Mouse (Mus musculus): ENCODE measurements around the gene Mtif2.

Mtif2 gene

DNA sequence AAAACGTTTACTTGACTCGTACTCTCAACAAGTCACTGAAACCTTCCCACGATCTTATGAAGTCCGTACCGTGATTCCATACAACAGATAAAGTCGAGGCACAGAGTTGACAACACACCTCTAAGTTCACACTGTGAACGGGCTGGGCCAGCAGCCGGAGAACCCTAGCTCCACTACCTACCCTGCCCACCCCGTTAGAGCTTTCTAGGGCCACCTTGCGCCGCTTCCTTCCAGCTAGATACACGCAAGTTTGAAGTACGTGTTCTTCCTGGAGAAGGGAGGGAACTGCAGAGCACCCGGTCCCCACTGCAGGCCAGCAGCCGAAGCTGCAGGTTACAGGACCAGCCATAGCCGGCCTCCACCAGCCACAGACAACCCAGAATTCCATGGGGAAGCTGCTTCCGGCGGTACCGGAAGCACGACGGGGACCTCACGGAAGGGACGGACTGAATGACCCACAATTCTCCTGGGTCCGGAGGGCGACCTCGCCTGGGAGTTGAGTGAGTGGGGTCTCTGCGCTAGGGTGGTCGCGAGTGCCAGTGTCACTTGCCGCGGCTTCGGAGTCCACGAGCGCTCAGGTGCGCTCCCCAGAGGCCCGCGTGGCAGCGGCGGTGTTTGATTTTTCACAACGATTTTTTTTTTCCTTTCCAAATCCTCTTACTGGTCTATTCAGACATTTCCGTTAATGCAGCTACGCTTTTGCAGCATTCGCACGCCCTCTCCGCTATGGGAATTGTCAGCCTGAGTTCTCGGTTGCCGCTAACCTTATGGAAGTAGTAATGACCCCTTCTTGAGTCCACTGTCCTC, at the start of gene Mtif2:
Gene Mtif2, plus strand, starts transcription at position 421 of the 807 bp plus-strand sequence.
- in situ Hi-C loops (cut with MboI, MseI) = loop anchor here (25.0 kb wide), 1 partner anchor 389 kb away; the partner anchor contains the start of gene Pnpt1

DNA sequence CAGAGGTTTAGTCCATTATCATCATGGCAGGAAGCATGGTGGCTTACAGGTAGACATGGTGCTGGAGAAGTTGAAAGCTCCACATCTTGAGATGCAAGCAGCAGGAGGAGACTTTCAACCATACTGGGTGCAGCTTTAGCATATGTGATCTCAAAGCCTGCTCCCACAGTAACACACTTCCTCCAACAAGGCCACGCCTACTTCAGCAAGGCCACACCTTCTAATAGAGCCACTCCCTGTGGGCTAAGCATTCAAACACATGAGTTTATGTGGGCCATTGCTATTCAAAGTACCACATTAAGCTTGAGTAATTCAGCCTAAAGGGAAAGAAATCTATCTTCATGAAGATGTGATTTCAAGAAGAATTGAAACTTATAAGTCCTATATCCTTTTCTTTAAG, 33.1 kb upstream of the Mtif2 start:
- in situ Hi-C loops (cut with MboI, MseI) = no loop called here

DNA sequence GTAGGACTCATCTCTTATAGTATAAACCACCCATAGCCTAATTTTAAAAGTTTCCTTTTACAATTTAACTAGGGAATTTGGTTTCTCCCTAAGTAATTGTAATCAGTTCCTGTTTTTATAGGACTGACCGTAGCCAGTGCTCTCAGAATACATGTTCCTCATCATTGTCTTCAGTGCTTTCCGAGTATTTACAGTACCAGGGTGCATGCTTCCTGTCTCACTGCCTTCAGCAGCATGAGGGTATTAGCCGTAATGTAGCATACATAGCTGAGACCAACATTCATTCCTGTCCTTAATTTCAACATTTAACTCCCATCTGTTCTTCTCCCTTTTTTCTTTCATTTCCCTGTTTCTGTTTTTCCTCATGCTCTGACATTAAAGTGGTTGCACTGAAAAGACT, 29.2 kb upstream of the Mtif2 start:
- in situ Hi-C loops (cut with MboI, MseI) = no loop called here

DNA sequence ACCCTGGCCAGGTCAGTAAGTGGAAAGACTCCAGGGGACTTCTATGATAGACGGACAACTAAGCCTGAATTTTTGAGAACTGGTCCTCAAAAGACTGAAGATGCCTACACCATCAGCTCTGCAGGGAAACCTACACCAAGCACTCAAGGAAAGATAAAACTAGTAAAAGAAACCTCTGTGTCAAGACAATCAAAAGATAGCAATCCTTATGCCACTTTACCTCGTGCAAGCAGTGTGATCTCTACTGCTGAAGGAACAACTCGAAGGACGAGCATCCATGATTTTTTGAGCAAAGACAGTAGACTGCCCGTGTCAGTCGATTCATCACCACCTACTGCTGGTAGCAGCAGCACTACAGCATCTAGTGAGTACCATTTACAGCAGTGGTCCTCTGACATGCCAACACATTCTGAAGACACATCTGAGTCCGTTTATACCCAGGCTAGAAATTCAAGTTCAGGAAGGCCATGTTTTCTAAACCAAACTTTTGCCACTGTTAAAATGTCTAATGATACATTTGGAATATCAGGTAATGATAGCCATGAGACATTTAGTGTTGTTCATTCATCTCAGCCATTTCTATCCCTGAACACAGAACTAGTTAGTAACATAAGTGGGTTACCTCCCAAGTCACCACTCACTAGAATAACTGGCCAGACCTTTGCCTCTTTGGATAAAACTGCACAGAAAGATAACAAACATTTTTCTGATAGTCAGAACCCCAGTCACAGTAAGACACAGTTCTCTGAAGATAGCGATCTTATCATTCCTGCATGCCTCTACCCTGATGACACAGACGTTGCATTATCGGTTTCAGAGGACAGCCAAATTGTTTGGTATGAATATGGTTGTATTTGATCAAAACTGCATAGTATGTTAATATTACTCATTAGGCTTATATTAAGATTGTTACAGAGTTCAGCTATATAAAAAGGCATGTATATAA, 22.0 kb upstream of the Mtif2 start:
- in situ Hi-C loops (cut with MboI, MseI) = loop anchor here (25.0 kb wide), 1 partner anchor 1258 kb away; the partner anchor contains the start of gene Psme4

DNA sequence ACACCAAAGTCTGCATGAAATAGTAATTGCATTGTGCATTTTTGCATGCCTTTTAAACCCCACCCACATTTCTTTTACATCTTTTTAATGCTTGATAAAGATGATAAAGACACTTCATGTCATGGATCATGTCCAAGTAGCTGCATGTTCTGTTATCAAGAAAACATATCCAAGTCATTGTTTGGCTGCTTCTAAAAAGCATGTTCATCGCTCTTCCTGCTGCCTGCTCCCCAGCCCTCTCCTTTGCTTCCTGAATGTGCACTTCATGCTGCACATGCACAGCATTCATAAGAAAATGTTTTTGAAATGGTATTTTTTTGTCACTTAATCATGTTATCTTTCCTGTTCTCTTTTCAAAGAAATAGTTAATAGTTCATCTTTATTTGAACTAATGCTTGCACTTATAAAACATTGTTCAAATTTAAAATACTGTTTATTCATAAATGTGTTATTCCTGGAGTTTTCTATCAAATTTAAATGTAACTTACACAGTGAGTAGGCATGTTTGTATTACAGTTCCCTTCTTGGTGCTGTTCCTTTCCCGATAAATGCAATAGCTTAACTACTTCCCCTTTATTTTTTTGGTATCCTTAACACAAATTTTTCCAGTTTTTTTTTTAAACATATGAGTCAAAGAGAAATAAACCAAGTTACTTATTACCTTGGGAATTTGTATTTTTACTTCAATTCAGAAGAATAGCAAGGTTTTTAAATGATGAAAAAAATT, 21.1 kb upstream of the Mtif2 start:
- in situ Hi-C loops (cut with MboI, MseI) = loop anchor here (25.0 kb wide), 1 partner anchor 1257 kb away; the partner anchor contains the start of gene Psme4

DNA sequence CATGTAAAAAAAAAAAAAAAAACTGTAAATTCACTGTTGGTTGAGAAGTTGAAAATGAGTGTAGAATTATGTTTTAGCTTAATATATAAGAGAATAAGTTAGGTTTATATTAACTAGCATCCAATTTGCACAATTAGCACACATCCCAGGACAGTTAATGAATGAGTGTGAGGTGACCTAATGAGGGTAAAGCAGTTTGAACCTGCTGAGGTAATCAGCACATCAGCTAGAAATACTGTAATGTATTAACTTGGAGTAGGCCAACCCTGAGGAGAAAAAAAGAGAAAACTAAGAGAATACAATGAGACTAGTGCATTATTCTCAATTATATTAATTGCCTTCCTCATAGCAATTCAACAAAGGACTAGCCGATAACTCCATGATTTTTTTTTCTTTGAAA, 16.8 kb upstream of the Mtif2 start:
- in situ Hi-C loops (cut with MboI, MseI) = loop anchor here (25.0 kb wide), 1 partner anchor 1253 kb away; the partner anchor contains the start of gene Psme4

DNA sequence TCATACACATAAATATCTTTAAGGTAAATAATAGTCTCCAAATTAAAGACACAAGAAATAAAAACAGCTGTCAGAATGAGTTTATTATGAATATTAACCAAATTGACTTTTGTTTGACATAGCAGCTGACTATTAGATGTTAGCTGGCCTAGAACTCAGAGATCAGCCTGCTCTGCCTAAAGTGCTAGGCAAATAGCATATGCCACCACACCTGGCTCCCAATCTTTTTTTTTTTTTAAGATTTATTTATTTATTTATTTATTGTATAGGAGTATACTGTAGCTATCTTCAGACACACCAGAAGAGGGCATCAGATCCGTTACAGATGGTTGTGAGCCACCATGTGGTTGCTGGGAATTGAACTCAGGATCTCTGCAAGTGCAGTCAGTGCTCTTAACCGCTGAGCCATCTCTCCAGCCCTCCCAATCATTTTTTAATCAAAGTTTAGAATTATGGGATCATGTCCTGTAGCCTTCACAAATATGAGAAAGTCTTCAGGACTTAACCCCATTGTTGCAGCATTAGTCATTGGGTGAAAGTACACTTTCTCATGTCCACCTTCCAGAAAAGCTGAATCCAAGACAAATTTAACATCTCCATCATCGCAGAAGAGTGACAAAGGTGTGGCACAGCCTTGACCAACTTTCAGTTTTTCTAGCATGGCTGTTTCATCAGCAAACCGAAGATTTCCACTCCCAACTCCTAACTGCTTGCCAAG, 13.2 kb upstream of the Mtif2 start:
- in situ Hi-C loops (cut with MboI, MseI) = loop anchor here (10.0 to 25.0 kb wide), 2 partner anchors 292 to 1249 kb away; partner anchors contain the start of gene Psme4

DNA sequence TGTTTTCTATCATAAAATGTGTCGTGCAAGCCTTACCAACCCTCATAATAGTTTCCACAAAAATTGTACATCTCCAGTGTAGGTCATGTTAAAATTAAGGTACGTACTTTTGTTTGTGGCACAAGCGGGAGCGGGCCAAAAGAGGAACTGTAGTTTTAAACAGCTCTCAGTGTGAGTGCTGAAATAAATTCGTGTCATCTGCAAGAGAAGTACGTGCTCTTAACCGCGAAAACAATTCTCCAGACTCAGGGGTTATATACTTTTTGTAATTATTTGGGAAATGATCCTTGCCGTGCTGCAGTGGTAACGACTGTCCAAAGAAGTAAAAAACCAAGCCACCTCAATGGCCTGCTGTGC, 11.9 kb upstream of the Mtif2 start:
- in situ Hi-C loops (cut with MboI, MseI) = loop anchor here (10.0 to 25.0 kb wide), 2 partner anchors 290 to 1248 kb away; partner anchors contain the start of gene Psme4

DNA sequence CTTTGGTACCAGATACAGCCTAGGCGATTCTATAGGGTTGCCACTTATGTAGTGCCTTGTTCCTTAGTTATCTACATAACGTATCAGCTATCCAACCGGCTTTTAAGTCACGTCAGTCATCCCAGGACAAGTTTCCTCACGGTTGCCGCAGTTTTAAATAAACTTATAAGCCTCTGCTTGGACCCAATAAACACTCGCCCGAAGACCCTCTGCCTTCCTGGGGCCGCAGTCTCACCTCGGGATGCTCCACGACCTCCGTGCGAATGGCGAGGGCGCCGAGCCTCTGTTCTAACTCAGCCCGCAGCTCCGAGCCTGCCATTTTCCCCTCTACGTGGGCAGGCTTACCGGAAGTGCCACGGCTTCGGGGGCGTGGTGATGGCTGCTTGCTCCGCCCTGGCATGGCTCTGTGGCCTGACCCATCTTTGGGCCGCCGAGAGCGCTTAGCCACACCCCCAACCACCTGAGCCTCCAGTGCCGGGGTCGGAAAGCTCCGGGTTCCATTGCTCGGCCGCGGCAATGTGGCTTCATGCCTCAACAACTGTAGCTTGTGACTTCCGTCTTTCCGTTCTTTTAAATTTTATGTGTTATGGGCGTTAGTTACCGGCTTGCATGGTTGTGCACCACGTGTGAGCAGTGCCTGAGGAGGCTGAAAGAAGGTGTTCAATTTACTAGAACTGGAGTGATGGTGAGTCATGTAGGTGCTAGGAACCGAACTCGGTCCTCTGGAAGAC, 11.4 kb upstream of the Mtif2 start, which contains the start of gene Prorsd1:
Gene Prorsd1, minus strand, starts transcription at position 352 of the 731 bp plus-strand sequence.
- in situ Hi-C loops (cut with MboI, MseI) = loop anchor here (10.0 to 25.0 kb wide), 2 partner anchors 290 to 1247 kb away; partner anchors contain the start of gene Psme4

DNA sequence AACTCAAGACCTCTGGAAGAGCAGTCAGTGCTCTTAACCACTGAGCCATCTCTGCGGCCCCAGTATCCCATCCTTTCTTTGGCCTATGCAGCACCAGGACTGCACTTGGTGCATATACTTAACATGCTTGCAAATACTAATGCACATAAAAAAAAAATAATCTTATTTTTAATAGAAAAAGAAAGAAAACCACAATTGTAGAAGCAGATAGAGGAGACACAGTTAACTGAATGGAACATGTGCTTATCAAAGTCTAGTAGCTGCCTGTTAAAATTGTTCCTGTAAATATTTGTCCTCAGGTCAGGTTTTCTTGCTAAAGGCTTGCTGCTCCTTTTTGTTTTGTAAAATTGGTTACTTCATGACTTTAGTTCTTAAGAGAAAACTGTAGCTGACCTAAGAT, 12.0 kb downstream of the Mtif2 start:
- in situ Hi-C loops (cut with MboI, MseI) = loop anchor here (25.0 kb wide), 1 partner anchor 401 kb away; the partner anchor contains the start of gene Pnpt1

DNA sequence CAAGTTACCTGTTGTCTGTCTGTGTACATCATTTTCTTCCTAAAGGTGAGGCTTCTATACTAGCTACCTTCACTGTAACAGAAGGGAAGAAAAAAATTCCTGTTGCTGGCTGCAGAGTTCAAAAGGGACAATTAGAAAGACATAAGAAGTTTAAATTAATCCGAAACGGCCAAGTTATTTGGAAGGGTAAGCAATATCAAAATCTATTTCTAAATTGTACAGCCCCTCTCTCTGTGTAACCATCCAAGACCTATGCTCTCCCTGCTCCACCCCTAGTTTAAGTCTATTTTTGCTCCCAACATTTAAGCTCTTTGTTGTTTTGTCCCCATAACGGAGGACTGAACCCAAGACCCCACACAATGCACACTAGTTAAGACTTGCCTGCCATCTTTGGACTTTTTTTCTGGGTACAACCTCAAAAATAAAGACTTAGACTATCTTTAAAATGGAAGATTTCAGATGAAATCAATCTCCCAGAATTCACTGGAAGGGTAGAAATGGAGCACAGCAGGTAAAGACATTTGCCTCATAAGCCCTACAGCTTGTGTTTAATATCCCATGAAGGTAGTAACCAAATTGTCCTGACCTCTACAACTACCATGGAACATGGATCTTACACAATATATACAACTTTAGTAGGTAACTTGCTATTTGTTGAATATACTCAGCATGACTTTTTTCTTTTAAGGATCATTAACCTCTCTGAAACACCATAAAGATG, 18.2 kb downstream of the Mtif2 start:
- in situ Hi-C loops (cut with MboI, MseI) = loop anchor here (25.0 kb wide), 1 partner anchor 407 kb away; the partner anchor contains the start of gene Pnpt1

DNA sequence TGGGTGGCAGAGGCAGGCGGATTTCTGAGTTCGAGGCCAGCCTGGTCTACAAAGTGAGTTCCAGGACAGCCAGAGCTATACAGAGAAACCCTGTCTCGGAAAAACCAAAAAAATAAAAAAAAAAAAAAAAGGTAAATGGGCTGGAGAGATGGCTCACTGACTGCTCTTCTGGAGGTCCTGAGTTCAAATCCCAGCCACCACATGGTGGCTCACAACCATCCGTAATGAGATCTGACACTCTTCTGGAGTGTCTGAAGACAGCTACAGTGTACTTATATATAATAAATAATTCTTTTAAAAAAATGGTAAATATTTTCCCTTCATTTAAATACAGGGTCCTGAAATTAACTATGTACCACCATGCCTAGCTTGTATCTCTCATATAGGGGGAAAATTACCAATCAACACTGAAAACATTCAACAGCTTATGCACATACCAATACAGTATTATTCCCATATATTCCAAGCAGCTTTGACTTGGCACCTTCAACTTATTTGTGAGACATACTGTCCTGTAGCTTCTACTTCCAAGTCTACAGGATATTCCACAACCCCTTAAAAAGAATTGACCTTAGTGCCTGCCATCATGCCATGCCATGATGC, 19.0 kb downstream of the Mtif2 start:
- in situ Hi-C loops (cut with MboI, MseI) = loop anchor here (25.0 kb wide), 1 partner anchor 408 kb away; the partner anchor contains the start of gene Pnpt1

DNA sequence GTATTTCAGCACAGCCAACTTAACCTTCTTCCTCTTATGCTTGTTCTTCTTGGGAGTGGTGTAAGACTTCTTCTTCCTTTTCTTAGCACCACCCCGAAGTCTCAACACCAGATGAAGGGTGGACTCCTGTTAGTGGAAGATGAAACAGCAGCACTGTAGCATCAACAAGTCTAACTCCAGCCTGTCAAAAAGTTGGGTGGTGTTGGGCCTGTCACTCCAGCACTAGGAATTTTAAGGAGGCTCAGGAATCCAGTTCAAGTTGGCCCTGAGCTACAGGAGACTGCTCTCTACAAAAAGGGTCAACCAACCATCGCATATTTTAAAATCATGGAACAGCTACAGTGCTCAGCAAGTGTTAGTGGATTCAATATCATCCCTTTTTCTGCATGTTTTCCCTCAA, 20.1 kb downstream of the Mtif2 start:
- in situ Hi-C loops (cut with MboI, MseI) = loop anchor here (25.0 kb wide), 1 partner anchor 409 kb away; the partner anchor contains the start of gene Pnpt1

DNA sequence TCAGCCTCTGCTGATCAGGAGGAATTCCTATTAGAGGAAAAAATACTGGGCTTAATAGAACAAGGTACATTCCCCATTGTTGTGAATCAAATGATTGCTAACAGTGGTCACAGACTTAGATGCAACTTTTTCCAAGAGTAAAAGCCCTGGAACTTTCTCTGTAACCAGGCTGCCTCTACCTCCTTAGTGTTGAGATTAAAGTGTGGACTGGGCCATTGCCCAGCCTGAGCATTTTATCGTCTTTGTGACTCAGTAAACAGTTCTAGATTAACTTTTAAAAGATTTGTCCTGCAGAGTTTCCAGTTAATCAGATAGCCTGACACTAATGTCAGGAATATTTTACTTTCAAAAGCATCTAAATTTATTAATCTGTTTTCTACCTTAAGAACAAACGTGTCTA, 20.6 kb downstream of the Mtif2 start:
- in situ Hi-C loops (cut with MboI, MseI) = loop anchor here (25.0 kb wide), 1 partner anchor 409 kb away; the partner anchor contains the start of gene Pnpt1

DNA sequence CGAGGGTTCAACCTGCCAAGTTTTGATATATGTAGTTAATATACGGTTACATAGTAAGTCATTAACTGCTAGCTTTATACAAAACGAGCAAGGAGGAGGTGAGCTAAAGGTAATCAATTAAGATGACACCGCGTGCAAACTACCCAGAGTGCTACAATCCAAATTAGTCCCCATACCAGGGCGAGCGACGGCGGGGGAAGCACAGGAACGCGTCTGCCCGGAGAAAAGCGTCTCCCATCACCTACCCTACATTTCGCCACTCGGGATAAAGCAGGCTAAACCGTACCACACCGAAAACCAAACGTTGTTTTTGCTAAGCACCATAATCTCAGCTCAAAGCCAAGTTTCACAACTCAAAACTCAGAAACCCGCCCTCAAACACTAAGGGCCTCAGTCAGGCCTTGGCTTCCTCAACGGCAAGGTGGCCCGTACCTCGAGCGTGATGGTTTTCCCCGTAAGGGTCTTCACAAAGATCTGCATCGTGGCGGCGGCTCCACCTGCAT, 21.1 kb downstream of the Mtif2 start:
- in situ Hi-C loops (cut with MboI, MseI) = loop anchor here (25.0 kb wide), 1 partner anchor 410 kb away; the partner anchor contains the start of gene Pnpt1

DNA sequence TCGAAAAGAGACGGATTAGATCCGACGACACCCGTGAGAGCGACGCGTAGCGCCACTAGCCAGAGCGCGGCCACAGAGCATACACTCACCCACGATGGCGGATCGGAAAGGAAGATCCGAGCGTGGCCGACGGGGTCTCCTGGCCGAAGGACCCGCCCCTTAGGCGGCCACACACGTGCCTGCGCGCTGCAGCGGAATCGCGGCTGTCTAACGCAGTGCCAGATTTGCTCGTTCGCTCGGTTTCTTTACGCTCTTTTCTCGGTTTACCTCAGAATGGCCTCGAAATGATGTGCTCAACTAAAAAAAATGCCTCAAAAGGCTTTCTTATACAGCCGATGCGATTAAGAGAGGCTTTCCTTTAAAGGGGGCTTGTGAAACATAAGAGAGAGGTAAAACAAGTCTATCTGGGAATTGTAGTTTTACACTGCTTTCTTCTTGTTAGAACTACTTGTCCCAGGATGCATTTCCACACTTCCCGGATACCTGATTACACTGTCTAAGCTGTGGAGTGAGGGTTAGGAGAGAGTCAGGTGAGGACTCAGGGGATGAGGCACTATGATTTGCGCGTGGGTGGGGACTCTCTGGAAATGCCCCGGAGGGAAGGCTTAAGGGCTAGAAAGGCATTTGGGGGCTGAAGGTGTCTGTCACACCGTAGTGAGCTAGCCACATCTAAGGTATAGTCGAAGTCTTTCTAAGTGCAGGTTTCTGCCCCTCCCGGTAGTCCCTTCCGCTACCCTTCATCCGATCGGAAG, 21.7 kb downstream of the Mtif2 start, which contains the start of the genes Clhc1 and Rps27a:
Gene Clhc1, plus strand, starts transcription at position 199 of the 752 bp plus-strand sequence.
Gene Rps27a, minus strand, starts transcription at position 358 of the 752 bp plus-strand sequence.
- in situ Hi-C loops (cut with MboI, MseI) = loop anchor here (25.0 kb wide), 1 partner anchor 411 kb away; the partner anchor contains the start of gene Pnpt1
